8 mouse cellular contexts compared by ENCODE assay signal in genomic region chr6:134947311-134948087, GRCm38 (mm10). TPM values are rescaled to one million over a fixed set of nuclear protein-coding genes. Genes with fewer than 3 reads are reported as not detected.
DNase-seq lines count a peak whose midpoint lies in the region; ATAC-seq lines count a peak whose summit lies in the region.

No protein-coding gene starts in this region.

- peaks cover 11% of the 10 kb centered on the region for H3K36me3 ChIP-seq in lung, embryonic 15.5 days

- H3K4me1 ChIP-seq in lung, embryonic 15.5 days = 0 out of 2 replicates have a peak, but pooled peaks cover 4% of the 10 kb centered on the region

- WGBS in lung, embryonic 15.5 days = 41% methylated on average over 13 of the region's 13 CpGs

- no peaks in the 10 kb centered on the region for H3K9me3 ChIP-seq in lung, embryonic 15.5 days

- peak; percentile 79 for DNase-seq in B cell, adult 2 months
- DNase-seq in MN1 (ENCODE audit: low spot score) = peak; percentile 76
- DNase-seq in cerebellum, postnatal 14 days = peak; percentile 82 to 83
- peak; percentile 71 for DNase-seq in gastrocnemius, postnatal 14 days
- peak; percentile 83 for DNase-seq in kidney, postnatal 14 days
- peak; percentile 33 for DNase-seq in right cerebral cortex, adult 18-20 months
- DNase-seq in urinary bladder, postnatal 25 days (ENCODE audit: low spot score) = peak; percentile 63

- no peak overlapping the region for H3K27ac ChIP-seq in lung, embryonic 15.5 days

- 0 out of 2 replicates have a peak, but pooled peaks have one; percentile 56 for ATAC-seq in lung, embryonic 15.5 days (ENCODE audit: borderline replicate concordance, extremely low read depth, low FRiP score, low TSS enrichment)

- intact Hi-C loops in gastrocnemius, postnatal 14 days (cut with DNase I; ENCODE audit: low total_unique reads) = loop anchor here (5.0 to 10.0 kb wide), 2 partner anchors 75 to 293 kb away; no protein-coding TSS in a partner anchor

- no peak overlapping the region for H3K4me2 ChIP-seq in lung, embryonic 15.5 days

- H3K4me3 ChIP-seq in lung, embryonic 15.5 days = no peak overlapping the region

- no peaks in the 10 kb centered on the region for H3K27me3 ChIP-seq in lung, embryonic 15.5 days

- no peak overlapping the region for H3K9ac ChIP-seq in lung, embryonic 15.5 days

RNA-seq across cellular contexts. Expression of gene Cdkn1b, which starts 27.3 kb away (rescaled TPM):
- 10 to 100 TPM; 42.0 to 42.4 TPM for total RNA-seq in gastrocnemius, postnatal 14 days (2021)
- 18.4 and 19.3 TPM in 2 replicates for polyA plus RNA-seq in lung, embryonic 15.5 days (2015; fragmentation: Nextera tagmentation; extraction: Ambion mirVana)

RNA-seq across cellular contexts. Expression of gene Apold1, which starts 34.0 kb away (rescaled TPM):
- 1 to 10 TPM; 2.7 to 2.8 TPM for total RNA-seq in gastrocnemius, postnatal 14 days (2021)
- polyA plus RNA-seq in lung, embryonic 15.5 days (2015; fragmentation: Nextera tagmentation; extraction: Ambion mirVana) = 1.5 and 1.7 TPM in 2 replicates

RNA-seq across cellular contexts. Expression of gene Gpr19, which starts 49.1 kb away (rescaled TPM):
- 1 to 10 TPM; 5.5 to 5.8 TPM for total RNA-seq in gastrocnemius, postnatal 14 days (2021)
- 9.6 and 10.7 TPM in 2 replicates for polyA plus RNA-seq in lung, embryonic 15.5 days (2015; fragmentation: Nextera tagmentation; extraction: Ambion mirVana)

Comparison
In these comparisons a context has a peak if more than half of its experiments do, and no peak if none do; other contexts are left out.
1. DNase-seq: peak in every context shown above with its lines; median percentile 83 in kidney, postnatal 14 days; 82 in cerebellum, postnatal 14 days; 79 in B cell, adult 2 months; 76 in MN1; 71 in gastrocnemius, postnatal 14 days; 63 in urinary bladder, postnatal 25 days; 33 in right cerebral cortex, adult 18-20 months.